Mouse (Mus musculus) retina, embryonic 14.5 days (tissue): Measurements from ENCODE around the gene Hddc3.

Source experiments
- DNase-seq: peaks from one replicate; pipeline ENCODE4 v3.0.0-alpha.2; 2015; ENCODE audit warnings: low spot score

Hddc3 gene

GRCm38 (mm10) chr7:80334848-80335247 lies 8.1 kb upstream of the Hddc3 start:
- DNase-seq, result no peak

- DNase-seq, result no peak
These were observed 6.0 kb upstream of the Hddc3 start for GRCm38 (mm10) chr7:80336932-80337331.

- peak; percentile 37 for DNase-seq
These were observed 3.5 kb upstream of the Hddc3 start for GRCm38 (mm10) chr7:80339371-80339770.

- DNase-seq, result peak; percentile 98
These were observed 2.9 kb upstream of the Hddc3 start for GRCm38 (mm10) chr7:80339793-80340628.

- peak; percentile 81 for DNase-seq
These were observed 2.1 kb upstream of the Hddc3 start, which contains the start of gene Unc45a for GRCm38 (mm10) chr7:80340793-80341192. Gene Unc45a, minus strand, starts transcription at chr7:80341005.

GRCm38 (mm10) chr7:80341793-80342192 lies 1.1 kb upstream of the Hddc3 start:
- DNase-seq, result peak; percentile 21

- no peak for DNase-seq
These were observed 540 bp downstream of the Hddc3 start for GRCm38 (mm10) chr7:80343270-80344018.

- no peak for DNase-seq
These were observed 3.3 kb downstream of the Hddc3 start for GRCm38 (mm10) chr7:80346173-80346572.

GRCm38 (mm10) chr7:80346830-80347229 lies 3.9 kb downstream of the Hddc3 start:
- no peak for DNase-seq

- DNase-seq, result no peak
These were observed 5.0 kb downstream of the Hddc3 start for GRCm38 (mm10) chr7:80347670-80348586.

GRCm38 (mm10) chr7:80350808-80351207 lies 7.9 kb downstream of the Hddc3 start:
- no peak for DNase-seq

- no peak for DNase-seq
These were observed 10.0 kb downstream of the Hddc3 start for GRCm38 (mm10) chr7:80352920-80353319.

GRCm38 (mm10) chr7:80356351-80356750 lies 13.4 kb downstream of the Hddc3 start:
- DNase-seq, result no peak

GRCm38 (mm10) chr7:80357156-80357555 lies 14.3 kb downstream of the Hddc3 start:
- DNase-seq, result peak; percentile 80

- DNase-seq, result no peak
These were observed 15.1 kb downstream of the Hddc3 start for GRCm38 (mm10) chr7:80358039-80358438.

- DNase-seq, result no peak
These were observed 17.5 kb downstream of the Hddc3 start for GRCm38 (mm10) chr7:80360435-80360834.

- DNase-seq, result no peak
These were observed 22.9 kb downstream of the Hddc3 start for GRCm38 (mm10) chr7:80365759-80366158.

- no peak for DNase-seq
These were observed 24.3 kb downstream of the Hddc3 start for GRCm38 (mm10) chr7:80367232-80367631.

GRCm38 (mm10) chr7:80368009-80368408 lies 25.1 kb downstream of the Hddc3 start:
- DNase-seq, result no peak

GRCm38 (mm10) chr7:80368635-80369421 lies 25.9 kb downstream of the Hddc3 start:
- DNase-seq, result no peak

- no peak for DNase-seq
These were observed 26.6 kb downstream of the Hddc3 start for GRCm38 (mm10) chr7:80369461-80369860.
